Mouse (Mus musculus): Measurements from ENCODE around the gene Osbpl11. TPM values are rescaled to one million over a fixed set of nuclear protein-coding genes. Genes with fewer than 3 reads are reported as not detected.
A peak's percentile ranks its signal among the peaks of the same experiment; 100 is the strongest.
"Not testable (repeated sequence)": the region's sequence is repeated elsewhere in the genome, so short reads cannot be mapped to it uniquely, and the experiment has no call there.

Osbpl11 gene
- polyA plus RNA-seq (2014; fragmentation: Nextera tagmentation; extraction: Ambion mirVana) = 22.6 and 23.8 TPM in 2 replicates

- Histone ChIP-seq H3K27me3 (ENCODE audit: control insufficient read depth, insufficient read depth, low read length) (no peaks in the 10 kb centered on the region), H3K9ac (replicated peaks; ENCODE audit: low read length) (peak within 1 kb of the TSS; percentile 93), H3K36me3 (replicated peaks; ENCODE audit: control insufficient read depth, insufficient read depth, low read depth, low read length) (no peaks in the 10 kb centered on the region), H3K9me3 (replicated peaks; ENCODE audit: control insufficient read depth, low read length) (no peaks in the 10 kb centered on the region), H3K27ac (replicated peaks; ENCODE audit: low read depth, low read length) (peak within 1 kb of the TSS; percentile 79), H3K4me1 (ENCODE audit: control insufficient read depth, insufficient read depth, low read length) (no peaks in the 10 kb centered on the region), H3K4me2 (ENCODE audit: low read depth, low read length) (peak within 1 kb of the TSS; percentile 91), H3K4me3 (ENCODE audit: low read depth, low read length) (peak within 1 kb of the TSS; percentile 93)
- ATAC-seq (replicated peaks; ENCODE audit: insufficient number of reproducible peaks, low FRiP score, low TSS enrichment, low read depth) = peak; percentile 89
- under 1% methylated on average over 27 of the region's 27 CpGs for WGBS
- peak; percentile 98 for DNase-seq (ENCODE audit: low spot score)
These were observed at the start of gene Osbpl11 for GRCm38 (mm10) chr16:33184901-33185260. Gene Osbpl11 (plus strand): TSS chr16:33185071.

DNA sequence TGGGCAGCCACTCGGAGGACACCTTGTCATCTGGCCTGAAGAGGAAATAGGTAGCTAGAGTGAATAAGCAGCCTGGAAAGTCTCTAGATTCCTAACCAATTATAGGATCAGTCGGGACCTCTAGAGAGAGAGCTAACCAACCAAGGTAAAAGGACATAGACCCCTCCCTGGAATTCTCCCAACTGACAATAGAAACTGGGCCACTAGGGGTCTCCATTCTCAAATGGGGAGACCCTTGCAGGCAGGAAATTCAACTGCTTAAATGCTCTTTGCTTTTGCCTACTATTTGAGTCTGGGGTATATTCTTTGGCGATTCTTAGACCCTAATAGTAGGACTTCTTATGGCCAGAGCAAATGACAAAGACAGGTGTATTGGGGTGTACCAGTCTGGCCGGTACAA, 49.7 kb upstream of the Osbpl11 start:
- peak; percentile 30 for DNase-seq (ENCODE audit: low spot score)
- 59% methylated on average over 4 of the region's 4 CpGs for WGBS
- no peak overlapping the region for H3K9ac ChIP-seq (replicated peaks; ENCODE audit: low read length)

GRCm38 (mm10) chr16:33139061-33139460, 45.8 kb upstream of the Osbpl11 start:
- ATAC-seq (replicated peaks; ENCODE audit: insufficient number of reproducible peaks, low FRiP score, low TSS enrichment, low read depth); H3K36me3 ChIP-seq (replicated peaks; ENCODE audit: control insufficient read depth, insufficient read depth, low read depth, low read length); H3K4me3 ChIP-seq (ENCODE audit: low read depth, low read length); H3K9ac ChIP-seq (replicated peaks; ENCODE audit: low read length); H3K4me2 ChIP-seq (ENCODE audit: low read depth, low read length); H3K9me3 ChIP-seq (replicated peaks; ENCODE audit: control insufficient read depth, low read length); H3K27ac ChIP-seq (replicated peaks; ENCODE audit: low read depth, low read length); H3K4me1 ChIP-seq (ENCODE audit: control insufficient read depth, insufficient read depth, low read length); H3K27me3 ChIP-seq (ENCODE audit: control insufficient read depth, insufficient read depth, low read length); DNase-seq (ENCODE audit: low spot score): not testable (repeated sequence)
- 75% methylated on average over 6 of the region's 7 CpGs for WGBS

More for the DNA sequence above, 49.7 kb upstream of the Osbpl11 start:
- Histone ChIP-seq H3K27ac (replicated peaks; ENCODE audit: low read depth, low read length) (no peak overlapping the region), H3K27me3 (ENCODE audit: control insufficient read depth, insufficient read depth, low read length) (no peaks in the 10 kb centered on the region), H3K4me1 (ENCODE audit: control insufficient read depth, insufficient read depth, low read length) (no peaks in the 10 kb centered on the region), H3K36me3 (replicated peaks; ENCODE audit: control insufficient read depth, insufficient read depth, low read depth, low read length) (no peaks in the 10 kb centered on the region), H3K4me3 (ENCODE audit: low read depth, low read length) (no peak overlapping the region), H3K4me2 (ENCODE audit: low read depth, low read length) (no peak overlapping the region), H3K9me3 (replicated peaks; ENCODE audit: control insufficient read depth, low read length) (no peaks in the 10 kb centered on the region)
- no peak for ATAC-seq (replicated peaks; ENCODE audit: insufficient number of reproducible peaks, low FRiP score, low TSS enrichment, low read depth)

DNA sequence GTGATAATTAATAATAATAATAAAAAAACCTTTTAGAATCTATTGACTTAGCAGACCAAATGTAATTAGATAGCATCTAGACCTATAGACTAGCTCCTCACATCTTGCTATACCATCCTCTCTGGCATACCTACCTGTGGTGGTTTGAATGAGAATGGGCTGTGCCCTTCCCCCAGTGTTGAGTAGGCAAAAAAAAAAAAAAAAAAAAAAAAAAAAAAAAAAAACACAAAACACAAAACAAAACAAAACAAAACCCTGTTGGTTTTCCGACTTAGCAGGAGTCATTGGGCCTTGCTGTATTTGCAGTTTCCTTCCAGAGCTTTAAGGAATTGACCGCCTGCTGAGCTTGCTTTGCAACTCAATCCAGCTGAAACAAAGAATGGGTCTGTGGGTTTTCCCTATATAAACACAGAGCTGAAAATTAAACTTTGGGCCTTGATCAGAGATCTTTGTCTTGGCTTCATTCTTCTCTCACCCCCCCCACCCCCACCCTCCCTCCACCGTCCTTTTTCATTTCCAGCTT, 43.1 kb upstream of the Osbpl11 start:
- Histone ChIP-seq H3K4me2 (ENCODE audit: low read depth, low read length) (no peak overlapping the region), H3K27me3 (ENCODE audit: control insufficient read depth, insufficient read depth, low read length) (no peaks in the 10 kb centered on the region), H3K36me3 (replicated peaks; ENCODE audit: control insufficient read depth, insufficient read depth, low read depth, low read length) (no peaks in the 10 kb centered on the region), H3K4me3 (ENCODE audit: low read depth, low read length) (no peak overlapping the region), H3K9ac (replicated peaks; ENCODE audit: low read length) (no peak overlapping the region), H3K27ac (replicated peaks; ENCODE audit: low read depth, low read length) (no peak overlapping the region), H3K4me1 (ENCODE audit: control insufficient read depth, insufficient read depth, low read length) (no peaks in the 10 kb centered on the region), H3K9me3 (replicated peaks; ENCODE audit: control insufficient read depth, low read length) (no peaks in the 10 kb centered on the region)
- ATAC-seq (replicated peaks; ENCODE audit: insufficient number of reproducible peaks, low FRiP score, low TSS enrichment, low read depth) (no peak), DNase-seq (ENCODE audit: low spot score) (no peak)
- 40% methylated on average over 3 of the region's 3 CpGs for WGBS

GRCm38 (mm10) chr16:33143452-33143851, 41.4 kb upstream of the Osbpl11 start:
- ATAC-seq (replicated peaks; ENCODE audit: insufficient number of reproducible peaks, low FRiP score, low TSS enrichment, low read depth) (no peak), DNase-seq (ENCODE audit: low spot score) (no peak)
- no peaks in the 10 kb centered on the region for H3K9me3 ChIP-seq (replicated peaks; ENCODE audit: control insufficient read depth, low read length)
- no peak overlapping the region for H3K9ac ChIP-seq (replicated peaks; ENCODE audit: low read length)
- H3K27me3 ChIP-seq (ENCODE audit: control insufficient read depth, insufficient read depth, low read length) = no peaks in the 10 kb centered on the region
- WGBS = 71% methylated on average over 2 of the region's 2 CpGs
- H3K4me1 ChIP-seq (ENCODE audit: control insufficient read depth, insufficient read depth, low read length) = no peaks in the 10 kb centered on the region
- H3K27ac ChIP-seq (replicated peaks; ENCODE audit: low read depth, low read length) = no peak overlapping the region
- no peaks in the 10 kb centered on the region for H3K36me3 ChIP-seq (replicated peaks; ENCODE audit: control insufficient read depth, insufficient read depth, low read depth, low read length)
- H3K4me2 ChIP-seq (ENCODE audit: low read depth, low read length) = no peak overlapping the region
- no peak overlapping the region for H3K4me3 ChIP-seq (ENCODE audit: low read depth, low read length)

DNA sequence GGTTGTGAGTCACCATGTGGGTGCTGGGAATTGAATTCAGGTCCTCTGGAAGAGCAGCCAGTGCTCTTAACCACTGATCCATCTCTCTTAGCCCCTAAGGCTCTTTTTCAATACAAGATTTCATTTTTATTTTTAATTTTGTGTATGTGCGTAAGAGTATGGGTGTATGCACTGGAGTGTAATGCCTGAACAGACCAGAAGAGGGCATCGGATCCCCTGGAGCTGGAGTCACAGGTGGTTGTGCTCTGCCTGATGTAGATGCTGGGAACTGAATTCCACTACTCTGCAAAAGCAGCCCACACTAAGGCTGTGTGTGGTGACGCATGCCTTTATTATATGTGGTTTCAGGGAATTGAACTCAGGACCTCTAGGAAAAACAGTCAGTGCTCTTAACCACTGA, 38.7 kb upstream of the Osbpl11 start:
- H3K4me3 ChIP-seq (ENCODE audit: low read depth, low read length) = no peak overlapping the region
- H3K4me2 ChIP-seq (ENCODE audit: low read depth, low read length) = no peak overlapping the region
- H3K9ac ChIP-seq (replicated peaks; ENCODE audit: low read length) = no peak overlapping the region
- ATAC-seq (replicated peaks; ENCODE audit: insufficient number of reproducible peaks, low FRiP score, low TSS enrichment, low read depth) (no peak), DNase-seq (ENCODE audit: low spot score) (no peak)
- no peaks in the 10 kb centered on the region for H3K27me3 ChIP-seq (ENCODE audit: control insufficient read depth, insufficient read depth, low read length)
- H3K27ac ChIP-seq (replicated peaks; ENCODE audit: low read depth, low read length) = no peak overlapping the region
- H3K4me1 ChIP-seq (ENCODE audit: control insufficient read depth, insufficient read depth, low read length) = no peaks in the 10 kb centered on the region
- 97% methylated on average over 3 of the region's 3 CpGs for WGBS
- no peaks in the 10 kb centered on the region for H3K36me3 ChIP-seq (replicated peaks; ENCODE audit: control insufficient read depth, insufficient read depth, low read depth, low read length)
- no peaks in the 10 kb centered on the region for H3K9me3 ChIP-seq (replicated peaks; ENCODE audit: control insufficient read depth, low read length)

- H3K4me3 ChIP-seq (ENCODE audit: low read depth, low read length) = no peak overlapping the region
- no peak overlapping the region for H3K4me2 ChIP-seq (ENCODE audit: low read depth, low read length)
- H3K4me1 ChIP-seq (ENCODE audit: control insufficient read depth, insufficient read depth, low read length) = no peaks in the 10 kb centered on the region
- DNase-seq (ENCODE audit: low spot score) (no peak), ATAC-seq (replicated peaks; ENCODE audit: insufficient number of reproducible peaks, low FRiP score, low TSS enrichment, low read depth) (no peak)
- H3K27me3 ChIP-seq (ENCODE audit: control insufficient read depth, insufficient read depth, low read length) = no peaks in the 10 kb centered on the region
- 71% methylated on average over 4 of the region's 4 CpGs for WGBS
- H3K9ac ChIP-seq (replicated peaks; ENCODE audit: low read length) = no peak overlapping the region
- no peaks in the 10 kb centered on the region for H3K9me3 ChIP-seq (replicated peaks; ENCODE audit: control insufficient read depth, low read length)
- H3K27ac ChIP-seq (replicated peaks; ENCODE audit: low read depth, low read length) = no peak overlapping the region
- H3K36me3 ChIP-seq (replicated peaks; ENCODE audit: control insufficient read depth, insufficient read depth, low read depth, low read length) = no peaks in the 10 kb centered on the region
These were observed 36.7 kb upstream of the Osbpl11 start for GRCm38 (mm10) chr16:33148135-33148534.

DNA sequence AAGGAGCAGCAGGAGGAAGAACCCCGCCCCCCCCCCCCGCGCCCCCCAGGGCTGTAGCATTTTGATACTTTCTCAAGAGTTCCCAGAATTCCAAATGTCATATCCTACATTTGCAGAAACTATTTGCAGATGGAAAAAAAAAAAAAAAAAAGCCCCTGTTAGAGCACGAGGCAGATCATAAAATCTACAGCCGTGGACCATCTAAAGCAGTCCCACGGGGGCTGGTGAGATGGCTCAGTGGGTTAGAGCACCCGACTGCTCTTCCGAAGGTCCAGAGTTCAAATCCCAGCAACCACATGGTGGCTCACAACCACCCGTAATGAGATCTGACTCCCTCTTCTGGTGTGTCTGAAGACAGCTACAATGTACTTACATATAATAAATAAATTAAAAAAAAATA, 34.0 kb upstream of the Osbpl11 start:
- not testable (repeated sequence) for H3K36me3 ChIP-seq (replicated peaks; ENCODE audit: control insufficient read depth, insufficient read depth, low read depth, low read length); H3K9me3 ChIP-seq (replicated peaks; ENCODE audit: control insufficient read depth, low read length); H3K4me2 ChIP-seq (ENCODE audit: low read depth, low read length); H3K4me1 ChIP-seq (ENCODE audit: control insufficient read depth, insufficient read depth, low read length); ATAC-seq (replicated peaks; ENCODE audit: insufficient number of reproducible peaks, low FRiP score, low TSS enrichment, low read depth); H3K27ac ChIP-seq (replicated peaks; ENCODE audit: low read depth, low read length); H3K9ac ChIP-seq (replicated peaks; ENCODE audit: low read length); H3K27me3 ChIP-seq (ENCODE audit: control insufficient read depth, insufficient read depth, low read length); H3K4me3 ChIP-seq (ENCODE audit: low read depth, low read length); DNase-seq (ENCODE audit: low spot score)
- 77% methylated on average over 9 of the region's 9 CpGs for WGBS

Data from embryonic facial prominence, embryonic 11.5 days (tissue).